Mouse (Mus musculus) forebrain, postnatal 0 days (tissue): Measurements from ENCODE around the gene Fcor. TPM values are rescaled to one million over a fixed set of nuclear protein-coding genes. Genes with fewer than 3 reads are reported as not detected.

Source experiments
- ATAC-seq: fragments of 200-750 bp; cut with Nextera tagmentation; 2 replicates; pipeline ENCODE4 v1.8.0; 2017; ENCODE audit warnings: mild to moderate bottlenecking, moderate library complexity
- DNase-seq: peaks from one replicate; pipeline ENCODE4 v3.0.0-alpha.2; 2015
- H3K27ac ChIP-seq: fragments of 300-500 bp; sonication (generic); 2 replicates; pipeline ENCODE4 v1.5.1; 2014; ENCODE audit warnings: low read depth, mild to moderate bottlenecking, antibody characterized with exemption, low read length, moderate library complexity, mixed read lengths
- H3K27me3 ChIP-seq: fragments of 300-500 bp; sonication (generic); 2 replicates; pipeline ENCODE4 v1.6.1; 2014; ENCODE audit warnings: mild to moderate bottlenecking, low read length, mixed read lengths; ENCODE audit not compliant: insufficient read depth
- H3K36me3 ChIP-seq: fragments of 300-500 bp; sonication (generic); 2 replicates; pipeline ENCODE4 v1.6.1; 2014; ENCODE audit warnings: mild to moderate bottlenecking, moderate library complexity; ENCODE audit not compliant: insufficient read depth
- H3K4me1 ChIP-seq: fragments of 300-500 bp; sonication (generic); 2 replicates; pipeline ENCODE4 v1.6.1; 2014; ENCODE audit warnings: antibody characterized with exemption; ENCODE audit not compliant: insufficient read depth
- H3K4me2 ChIP-seq: fragments of 300-500 bp; sonication (generic); 2 replicates; pipeline ENCODE4 v1.6.1; 2014; ENCODE audit warnings: low read depth, mild to moderate bottlenecking, moderate library complexity
- H3K4me3 ChIP-seq: fragments of 300-500 bp; sonication (generic); 2 replicates; pipeline ENCODE4 v1.5.1; 2014; ENCODE audit warnings: low read depth, low read length, mixed read lengths
- H3K9ac ChIP-seq: fragments of 300-500 bp; sonication (generic); 2 replicates; pipeline ENCODE4 v1.6.1; 2014; ENCODE audit warnings: mild to moderate bottlenecking
- H3K9me3 ChIP-seq: fragments of 300-500 bp; sonication (generic); 2 replicates; pipeline ENCODE4 v1.6.1; 2016; ENCODE audit warnings: low read length
- CTCF ChIP-seq: sonication (generic); IDR thresholded peaks from 2 replicates; pipeline ENCODE4 v1.5.1; 2016; ENCODE audit warnings: antibody characterized with exemption, control low read depth, low read depth
- WGBS: fragments of 180-500 bp; shearing (Covaris S2); extraction: QIAGEN DNeasy Blood & Tissue Kit; methylation state at CpG from one replicate; pipeline ENCODE4 v1.1.7; 2014; 5-methylcytosine and 5-hydroxymethylcytosine counted together
- polyA plus RNA-seq: library from polyadenylated mRNA; unstranded; fragments of >200 nt; fragmentation: Nextera tagmentation; extraction: Ambion mirVana; gene quantifications from 2 replicates; pipeline ENCODE4 v1.2.1, GENCODE M21; 2015
- total RNA-seq: library from RNA; depleted of rRNA; stranded (reverse); fragments of >200 nt; gene quantifications from 2 replicates; pipeline ENCODE4 v1.2.3, GENCODE M21; 2014; rRNA removed

The Fcor gene
- total RNA-seq (9.8 and 13.7 TPM in 2 replicates), polyA plus RNA-seq (21.0 and 22.2 TPM in 2 replicates)

- under 1% methylated on average over 23 of the region's 23 CpGs for WGBS
- Histone ChIP-seq H3K4me2 (peak within 1 kb of the TSS; percentile 63), H3K9me3 (no peaks in the 10 kb centered on the region), H3K4me1 (no peaks in the 10 kb centered on the region), H3K9ac (peak within 1 kb of the TSS; percentile 65), H3K27ac (peak within 1 kb of the TSS; percentile 74), H3K4me3 (peak within 1 kb of the TSS; percentile 58), H3K27me3 (no peaks in the 10 kb centered on the region), H3K36me3 (no peaks in the 10 kb centered on the region)
- TF ChIP-seq CTCF: peak; percentile 89
- peak; percentile 92 for DNase-seq
- ATAC-seq: peak; percentile 87
Observed at GRCm38 (mm10) chr8:3671980-3672491, at the start of gene Fcor. Gene Fcor (minus strand): TSS chr8:3672362.

- no peak for TF ChIP-seq CTCF
- no peak for ATAC-seq
- no peaks in the 10 kb centered on the region for H3K4me1 ChIP-seq
- WGBS: 9% methylated on average over 1 of the region's 1 CpGs
- H3K9ac ChIP-seq: no peak overlapping the region
- no peaks in the 10 kb centered on the region for H3K27me3 ChIP-seq
- no peak overlapping the region for H3K27ac ChIP-seq
- peak; percentile 3 for DNase-seq
- no peaks in the 10 kb centered on the region for H3K36me3 ChIP-seq
- no peaks in the 10 kb centered on the region for H3K9me3 ChIP-seq
- H3K4me3 ChIP-seq: no peak overlapping the region
- H3K4me2 ChIP-seq: no peak overlapping the region
Observed at GRCm38 (mm10) chr8:3721041-3721440, 48.9 kb upstream of the Fcor start.

GRCm38 (mm10) chr8:3720551-3720950 lies 48.4 kb upstream of the Fcor start, which contains the start of gene Clec4g:
Gene Clec4g (minus strand): TSS chr8:3720651.
- WGBS: 76% methylated on average over 5 of the region's 5 CpGs
- no peak within 1 kb of the TSS for H3K4me3 ChIP-seq
- TF ChIP-seq CTCF: no peak
- no peaks in the 10 kb centered on the region for H3K27me3 ChIP-seq
- no peak within 1 kb of the TSS for H3K9ac ChIP-seq
- no peak within 1 kb of the TSS for H3K4me2 ChIP-seq
- ATAC-seq (no peak), DNase-seq (no peak)
- H3K9me3 ChIP-seq: no peaks in the 10 kb centered on the region
- H3K36me3 ChIP-seq: no peaks in the 10 kb centered on the region
- H3K4me1 ChIP-seq: no peaks in the 10 kb centered on the region
- no peak within 1 kb of the TSS for H3K27ac ChIP-seq

GRCm38 (mm10) chr8:3718559-3718958 lies 46.4 kb upstream of the Fcor start:
- Histone ChIP-seq H3K9ac (no peak overlapping the region), H3K27ac (no peak overlapping the region), H3K4me3 (no peak overlapping the region), H3K36me3 (no peaks in the 10 kb centered on the region), H3K4me1 (no peaks in the 10 kb centered on the region), H3K27me3 (no peaks in the 10 kb centered on the region), H3K9me3 (no peaks in the 10 kb centered on the region), H3K4me2 (no peak overlapping the region)
- TF ChIP-seq CTCF: peak; percentile 72
- WGBS: 18% methylated on average over 14 of the region's 14 CpGs
- peak; percentile 26 for DNase-seq
- ATAC-seq: peak; percentile 32; the same call in 1 of the 2 replicates

- Histone ChIP-seq H3K4me1 (no peaks in the 10 kb centered on the region), H3K4me3 (no peak overlapping the region), H3K36me3 (no peaks in the 10 kb centered on the region), H3K27me3 (no peaks in the 10 kb centered on the region), H3K27ac (no peak overlapping the region), H3K9ac (no peak overlapping the region), H3K4me2 (no peak overlapping the region), H3K9me3 (no peaks in the 10 kb centered on the region)
- ATAC-seq (no peak), DNase-seq (no peak)
- WGBS: 86% methylated on average over 12 of the region's 12 CpGs
- no peak for TF ChIP-seq CTCF
Observed at GRCm38 (mm10) chr8:3717321-3717954, 45.3 kb upstream of the Fcor start.

- no peak overlapping the region for H3K9ac ChIP-seq
- no peak overlapping the region for H3K4me3 ChIP-seq
- no peaks in the 10 kb centered on the region for H3K9me3 ChIP-seq
- H3K27ac ChIP-seq: no peak overlapping the region
- no peak for ATAC-seq
- H3K4me1 ChIP-seq: no peaks in the 10 kb centered on the region
- no peaks in the 10 kb centered on the region for H3K36me3 ChIP-seq
- no peak for DNase-seq
- no peaks in the 10 kb centered on the region for H3K27me3 ChIP-seq
- WGBS: 67% methylated on average over 2 of the region's 2 CpGs
- H3K4me2 ChIP-seq: no peak overlapping the region
- no peak for TF ChIP-seq CTCF
Observed at GRCm38 (mm10) chr8:3711646-3712045, 39.5 kb upstream of the Fcor start.

- Histone ChIP-seq H3K27me3 (no peaks in the 10 kb centered on the region), H3K4me1 (no peaks in the 10 kb centered on the region), H3K9me3 (no peaks in the 10 kb centered on the region), H3K4me3 (no peak overlapping the region), H3K36me3 (no peaks in the 10 kb centered on the region), H3K4me2 (no peak overlapping the region), H3K9ac (no peak overlapping the region), H3K27ac (no peak overlapping the region)
- no peak for TF ChIP-seq CTCF
- WGBS: 85% methylated on average over 3 of the region's 3 CpGs
- ATAC-seq (no peak), DNase-seq (no peak)
Observed at GRCm38 (mm10) chr8:3710312-3710711, 38.1 kb upstream of the Fcor start.
